Mouse (Mus musculus) thymus, postnatal 14 days (tissue): Measurements from ENCODE around the gene Sik1.
A peak's percentile ranks its signal among the peaks of the same experiment; 100 is the strongest.

Source experiments
- DNase-seq: peaks from one replicate; pipeline ENCODE4 v3.0.0; 2021

Gene Sik1

GRCm38 (mm10) chr17:31853448-31854188, 2.0 kb downstream of the Sik1 start:
- no peak for DNase-seq

DNA sequence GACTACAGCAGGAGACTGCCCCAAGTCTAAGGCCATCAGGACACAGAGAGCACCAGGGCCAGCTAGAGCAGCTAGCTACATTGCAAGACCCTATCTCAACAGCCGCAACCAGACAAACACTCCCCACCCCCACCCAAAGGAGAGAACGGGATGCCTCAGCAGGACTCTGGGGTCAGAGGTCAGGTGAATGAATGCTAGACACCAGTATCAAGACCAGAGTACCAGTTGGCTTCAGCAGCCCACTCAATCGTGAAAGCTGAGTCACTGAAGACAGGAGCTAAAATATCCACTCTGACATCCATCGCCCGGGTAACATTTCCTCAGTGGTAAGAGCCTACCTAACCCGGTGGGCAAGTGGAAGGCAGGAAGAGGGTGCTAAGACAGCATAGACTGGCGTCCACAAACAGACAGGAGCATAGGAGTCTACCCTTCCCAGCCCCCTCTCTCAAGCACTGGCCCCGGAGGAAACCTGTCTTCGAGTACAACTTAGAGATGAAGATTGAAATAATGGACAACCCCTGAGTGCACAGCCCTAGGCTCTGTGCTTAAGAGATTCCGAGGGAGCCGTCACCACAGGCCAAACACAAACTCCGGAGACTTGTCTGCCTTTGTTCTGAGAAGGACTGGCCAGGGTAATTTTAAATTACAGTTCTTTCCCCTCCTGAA, 2.7 kb downstream of the Sik1 start:
- no peak for DNase-seq

DNA sequence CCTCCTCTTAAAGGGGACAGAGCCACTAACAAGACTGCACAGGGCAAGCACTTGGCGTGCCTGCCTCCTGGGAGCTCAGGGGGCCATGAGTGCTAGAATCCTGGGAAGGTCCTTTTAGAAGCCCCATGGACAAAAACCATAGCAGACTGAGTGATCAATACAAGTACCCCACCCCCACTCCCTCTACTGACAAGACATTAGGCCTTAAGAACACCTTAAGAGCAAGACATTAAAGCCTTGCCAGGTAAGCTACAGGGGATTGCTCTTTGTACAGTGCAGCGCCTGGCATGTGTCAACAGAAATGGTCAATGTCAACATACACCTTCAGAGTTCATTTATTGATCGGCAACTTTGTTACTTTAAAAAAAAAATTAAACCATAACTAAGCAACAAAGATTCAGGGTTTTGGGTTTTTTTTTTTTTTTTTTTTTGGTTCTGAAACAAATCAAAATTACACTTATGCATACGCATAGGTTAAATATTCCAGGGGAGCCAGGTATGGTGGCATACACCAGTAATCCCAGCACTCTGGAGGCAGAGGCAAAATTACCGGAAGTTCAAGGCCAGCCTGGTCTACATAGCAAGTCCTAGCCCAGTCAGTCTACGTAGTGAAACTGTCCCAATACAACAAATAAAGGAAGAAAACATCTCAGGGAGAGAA, 3.7 kb downstream of the Sik1 start:
- DNase-seq = no peak

GRCm38 (mm10) chr17:31850457-31850980, 5.1 kb downstream of the Sik1 start:
- DNase-seq = no peak

DNA sequence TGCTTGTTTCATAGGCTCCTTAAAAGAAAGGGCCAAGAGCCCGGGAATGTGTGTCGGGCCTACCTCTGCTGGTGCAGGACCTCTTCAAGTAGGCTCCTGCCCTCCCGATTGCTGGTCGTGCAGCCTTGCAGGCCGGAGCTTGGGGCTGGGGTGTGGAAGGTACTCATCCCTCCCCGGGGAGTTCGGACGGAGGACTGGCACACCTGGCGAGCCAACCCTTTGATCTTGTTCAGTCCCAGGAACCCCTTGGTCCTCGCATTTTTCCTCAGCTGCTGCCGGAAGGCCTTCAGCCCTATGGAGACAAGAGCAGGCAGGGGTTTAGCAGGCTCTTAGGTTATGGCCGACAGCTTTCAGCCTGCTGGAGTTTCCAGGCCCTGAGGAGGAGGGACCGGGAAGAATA, 8.6 kb downstream of the Sik1 start:
- no peak for DNase-seq

GRCm38 (mm10) chr17:31846352-31846751, 9.3 kb downstream of the Sik1 start:
- DNase-seq = no peak

GRCm38 (mm10) chr17:31843891-31844290, 11.7 kb downstream of the Sik1 start:
- DNase-seq = no peak

GRCm38 (mm10) chr17:31842930-31843822, 12.4 kb downstream of the Sik1 start:
- DNase-seq = no peak

DNA sequence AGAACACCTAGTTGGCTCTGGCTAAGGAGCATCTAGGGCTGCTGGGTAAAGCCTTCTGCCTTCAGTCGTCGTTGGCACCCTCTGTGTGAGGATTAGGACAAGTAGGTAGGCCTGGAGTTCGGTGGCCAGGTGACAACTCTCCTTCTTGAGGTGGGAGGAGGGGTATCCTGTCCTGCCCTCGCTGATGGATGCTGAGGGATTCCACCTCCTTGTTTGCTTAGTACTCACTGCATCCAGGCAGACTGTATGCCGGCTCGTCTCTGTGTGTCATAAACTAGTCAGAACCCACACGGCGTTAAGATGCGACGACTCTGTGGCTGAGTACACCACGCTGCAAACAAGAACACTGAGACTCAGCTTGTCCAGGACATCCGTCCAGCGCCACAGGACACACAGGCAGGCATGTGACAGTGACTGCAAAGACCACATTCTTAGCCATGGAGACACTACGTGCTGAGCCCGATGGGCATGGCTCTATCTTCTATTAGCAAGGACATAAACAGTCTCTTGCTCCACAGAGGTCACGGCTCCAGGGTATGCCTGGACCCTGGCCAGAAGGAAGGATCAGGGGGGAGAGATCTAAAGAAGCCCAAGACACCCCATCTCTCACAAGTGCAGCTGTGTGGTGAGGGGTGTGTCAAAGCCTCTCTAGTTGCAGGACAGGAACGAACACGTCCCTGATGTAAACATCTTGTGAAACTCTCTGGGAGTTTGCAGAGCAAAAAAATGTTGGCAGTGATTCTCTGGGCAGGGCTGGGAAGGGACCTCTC, 13.6 kb downstream of the Sik1 start:
- DNase-seq = no peak

GRCm38 (mm10) chr17:31841453-31841841, 14.2 kb downstream of the Sik1 start:
- DNase-seq = peak; percentile 74

DNA sequence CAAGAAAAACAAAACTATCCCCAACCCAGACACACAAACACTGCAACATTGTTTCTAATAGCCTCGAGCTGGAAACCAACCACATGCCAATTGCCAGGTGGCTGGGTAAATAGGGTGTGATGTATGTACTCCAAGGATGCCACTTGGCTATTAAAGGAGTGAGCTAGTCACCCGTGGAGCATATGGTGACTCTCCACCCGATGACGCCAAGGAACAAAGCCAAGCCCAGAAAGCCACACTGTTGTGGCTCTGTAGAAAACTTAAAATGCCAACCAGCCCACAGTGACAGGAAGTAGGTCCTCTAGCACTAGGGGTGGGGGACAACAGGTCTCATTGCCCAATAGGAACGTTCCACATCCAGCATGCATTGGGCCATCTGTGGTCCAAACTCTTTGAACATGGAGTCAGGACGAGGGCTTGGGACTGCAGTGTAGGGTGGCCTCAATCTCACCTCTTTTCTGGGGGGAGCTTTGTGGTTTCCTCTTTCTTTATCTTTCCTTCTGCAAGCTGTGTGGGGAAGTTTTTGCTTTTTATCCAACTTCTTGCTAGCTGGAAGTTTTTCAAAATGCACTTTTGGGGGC, 15.1 kb downstream of the Sik1 start:
- peak; percentile 53 for DNase-seq

- DNase-seq = no peak
Measured at GRCm38 (mm10) chr17:31836772-31837171, 18.8 kb downstream of the Sik1 start.

DNA sequence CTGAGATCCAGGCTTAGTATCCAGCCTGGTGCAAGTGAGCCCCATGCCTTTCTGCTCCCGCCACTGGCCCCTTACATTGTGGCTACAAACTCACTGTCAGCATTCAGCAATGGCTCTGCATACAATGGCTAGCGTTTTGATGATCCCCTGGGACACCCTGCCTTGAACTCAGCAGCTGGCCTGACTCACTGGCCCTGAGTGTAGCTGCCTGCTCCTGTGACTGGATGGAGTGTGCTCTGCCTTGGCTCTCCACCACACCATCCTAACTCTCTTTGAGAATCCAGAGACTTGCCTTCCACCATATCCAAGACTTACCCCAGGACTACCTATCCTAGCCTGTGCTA, 19.4 kb downstream of the Sik1 start:
- no peak for DNase-seq

- peak; percentile 47 for DNase-seq
Measured at GRCm38 (mm10) chr17:31835528-31836263, 19.9 kb downstream of the Sik1 start.

DNA sequence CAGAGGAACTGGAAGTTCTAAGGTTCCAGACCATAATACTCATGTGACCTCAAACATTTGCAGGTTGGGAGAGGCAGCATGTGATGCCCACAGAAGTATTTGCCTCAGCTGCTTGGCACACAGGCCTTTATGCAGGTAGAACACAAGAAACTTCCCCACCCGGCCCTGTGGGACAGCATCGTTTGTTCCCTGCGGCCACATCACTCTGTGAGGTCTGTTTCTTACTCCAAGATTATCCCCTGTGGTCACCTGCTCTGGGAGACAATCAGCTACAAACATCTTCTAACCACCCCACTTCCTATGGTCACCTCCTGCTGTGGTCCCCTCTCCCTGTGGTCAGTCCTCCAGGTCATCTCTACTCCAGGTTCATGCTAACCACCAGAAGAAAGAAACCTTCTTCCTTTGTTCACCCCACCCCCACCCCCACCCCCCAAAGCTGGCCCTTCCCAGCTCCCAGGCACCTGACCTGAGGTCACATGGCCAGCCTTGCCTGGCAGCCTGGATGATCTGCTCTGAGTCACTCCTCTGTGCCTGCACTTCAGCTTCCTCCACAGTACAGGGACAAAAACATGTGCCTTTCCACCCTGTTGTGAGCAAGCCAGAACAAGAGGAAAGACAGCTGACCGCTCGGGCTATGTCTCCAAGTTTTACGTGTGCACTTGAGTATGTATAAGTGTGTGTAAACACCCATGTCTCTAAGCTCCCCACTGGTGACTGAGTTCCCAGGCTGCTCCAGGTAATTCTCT, 21.1 kb downstream of the Sik1 start:
- no peak for DNase-seq

DNA sequence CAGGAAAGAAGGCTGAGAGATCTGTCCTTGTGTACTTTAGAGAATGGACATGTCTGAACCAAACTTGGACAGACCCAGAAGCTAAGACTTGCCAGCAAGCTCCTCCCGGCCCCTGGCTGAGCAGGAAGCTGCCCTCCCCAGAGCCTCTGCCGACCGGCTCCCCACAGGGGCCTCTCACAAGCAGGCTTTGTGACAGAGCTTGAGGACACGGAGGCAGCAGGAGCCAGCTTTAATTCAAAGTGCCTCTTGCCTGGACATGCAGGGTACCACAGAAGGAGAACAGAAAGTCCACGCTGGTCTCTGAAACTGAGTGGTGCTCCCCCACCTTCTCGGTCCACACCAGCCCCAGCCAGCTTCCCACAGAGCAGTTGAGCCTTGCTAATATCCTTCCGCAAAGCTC, 21.9 kb downstream of the Sik1 start:
- peak; percentile 40 for DNase-seq

DNA sequence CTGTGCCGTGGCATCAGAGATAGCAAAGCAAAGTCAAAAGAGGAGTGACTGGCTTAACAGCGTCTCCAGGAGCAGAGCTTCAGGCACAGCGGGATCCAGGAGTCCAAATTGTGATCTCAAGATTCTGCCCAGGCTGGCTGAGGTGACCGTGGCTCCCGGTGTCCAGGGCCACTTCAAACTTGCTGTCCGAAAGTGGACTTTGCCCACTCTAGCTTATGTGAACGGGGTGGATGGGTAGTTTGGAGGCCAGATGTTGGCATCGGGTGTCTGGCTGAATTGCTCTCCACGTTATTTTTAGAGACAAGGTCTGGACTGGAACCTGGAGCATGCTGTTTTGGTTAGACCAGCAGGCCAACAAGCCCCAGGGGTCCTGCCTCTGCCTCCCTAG, 23.0 kb downstream of the Sik1 start:
- no peak for DNase-seq

DNA sequence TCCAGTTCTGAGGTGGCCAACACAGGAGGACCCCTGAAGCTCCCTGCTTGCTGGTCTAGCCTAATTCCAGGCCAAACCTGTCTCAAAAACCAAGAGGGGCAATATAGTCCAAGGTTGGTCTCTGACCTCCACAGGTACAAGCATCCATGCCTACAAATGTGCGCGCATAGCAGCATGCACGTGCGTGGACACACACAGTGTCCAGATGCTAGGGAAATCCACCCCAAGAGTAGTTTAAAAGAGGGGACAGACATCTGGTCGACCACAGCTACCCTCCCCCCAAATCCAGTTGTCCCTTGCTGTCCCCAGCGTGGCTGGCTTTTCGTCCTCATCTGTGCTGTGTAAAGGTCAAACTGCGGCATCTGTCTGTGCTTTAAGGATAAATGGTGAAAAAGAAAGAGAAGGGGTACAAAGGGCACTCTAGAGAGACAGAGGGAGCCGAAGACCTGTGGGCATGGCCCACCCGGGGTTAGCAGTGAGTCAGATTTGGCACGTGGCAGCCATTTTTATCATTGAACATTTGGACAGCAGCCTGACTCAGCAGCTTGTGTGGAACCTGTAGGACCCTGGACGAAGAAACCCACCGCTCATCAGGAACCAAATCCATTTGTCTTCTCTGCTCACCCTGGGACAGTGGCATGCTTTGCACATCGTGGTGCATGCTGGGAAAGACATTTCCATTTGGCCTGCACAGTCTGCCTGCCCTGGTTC, 23.6 kb downstream of the Sik1 start:
- no peak for DNase-seq

DNA sequence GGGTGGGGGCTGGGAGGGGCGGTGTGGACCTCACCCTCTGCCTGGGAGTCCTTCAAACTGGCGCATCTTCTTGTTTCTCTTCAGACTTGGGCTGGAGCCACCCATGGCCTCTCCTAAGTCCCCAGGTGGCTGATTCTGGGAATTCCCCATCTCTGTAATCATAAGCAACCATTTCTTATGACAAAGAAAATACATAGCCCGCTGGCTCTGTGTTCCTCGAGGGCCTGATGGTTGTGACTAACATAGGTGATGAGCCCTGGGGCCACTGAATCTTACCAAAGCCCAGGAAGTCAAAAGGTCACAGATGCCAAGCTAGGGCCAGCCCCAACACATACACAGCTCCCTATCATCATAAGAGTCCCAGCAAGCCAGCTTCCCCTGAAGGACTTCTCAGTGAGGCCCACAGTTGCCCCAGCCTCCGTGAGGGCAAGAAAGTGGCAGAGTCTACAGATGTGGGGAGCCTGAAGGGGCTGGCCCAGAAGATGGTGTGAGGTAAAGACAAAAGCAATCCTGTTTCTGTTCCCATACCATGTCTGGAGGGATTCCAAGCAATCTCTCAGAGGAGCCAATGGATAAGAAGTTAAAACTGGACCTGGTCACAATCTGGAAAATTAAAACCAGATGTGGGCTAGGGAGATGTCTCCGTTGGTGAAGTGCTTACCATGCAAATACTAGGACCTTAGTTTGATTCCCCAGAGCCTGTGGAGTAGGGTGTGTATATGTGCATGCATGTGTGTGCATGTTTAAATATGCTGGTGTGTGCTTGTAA, 24.3 kb downstream of the Sik1 start:
- no peak for DNase-seq
